Mouse (Mus musculus) heart, postnatal 25 days (tissue): Measurements from ENCODE around the gene Clec1b. TPM values are rescaled to one million over a fixed set of nuclear protein-coding genes. Genes with fewer than 3 reads are reported as not detected.

Source experiments
- DNase-seq: peaks from one replicate; pipeline ENCODE4 v3.0.0; 2022; ENCODE audit warnings: low spot score
- intact Hi-C: fragments of 180-260 bp; cut with DNase I; formaldehyde crosslinking; loops from one replicate; pipeline ENCODE4 v1.15.1; 2025
- total RNA-seq, 2 experiments: library from RNA; stranded (reverse); gene quantifications; 2 replicates each; pipeline ENCODE4 v1.2.3; 2021

Gene Clec1b
- total RNA-seq = 1 to 10 TPM in 1 of 2 experiments, under 1 TPM in 1; 0.81 to 2.2 TPM

DNA sequence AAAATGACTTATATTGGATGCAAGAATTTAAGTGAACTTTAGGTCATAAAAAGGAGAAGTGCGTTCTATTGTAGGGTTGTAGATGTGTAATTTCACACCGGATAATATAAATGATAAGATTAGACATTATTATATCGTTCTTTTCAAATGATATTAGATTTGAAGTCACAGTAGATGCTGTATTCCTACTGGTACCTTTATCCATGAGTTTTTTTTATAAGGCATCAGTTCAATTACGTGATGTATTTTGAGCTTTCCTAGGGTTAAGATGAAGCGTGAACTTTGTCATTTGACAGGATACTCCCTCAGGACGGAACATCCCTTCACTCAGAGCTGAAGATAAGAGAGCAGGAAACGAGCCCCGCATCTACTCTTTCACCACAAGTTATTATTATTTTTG, at the start of gene Clec1b:
Gene Clec1b (plus strand): TSS at position 301 of the 400 bp plus-strand sequence.
- no peak for DNase-seq
- intact Hi-C loops = no loop called here

GRCm38 (mm10) chr6:129349524-129350352, 47.4 kb upstream of the Clec1b start:
- DNase-seq = no peak
- intact Hi-C loops = no loop called here

- intact Hi-C loops = no loop called here
- DNase-seq = no peak
Measured at GRCm38 (mm10) chr6:129351091-129351490, 46.0 kb upstream of the Clec1b start.

DNA sequence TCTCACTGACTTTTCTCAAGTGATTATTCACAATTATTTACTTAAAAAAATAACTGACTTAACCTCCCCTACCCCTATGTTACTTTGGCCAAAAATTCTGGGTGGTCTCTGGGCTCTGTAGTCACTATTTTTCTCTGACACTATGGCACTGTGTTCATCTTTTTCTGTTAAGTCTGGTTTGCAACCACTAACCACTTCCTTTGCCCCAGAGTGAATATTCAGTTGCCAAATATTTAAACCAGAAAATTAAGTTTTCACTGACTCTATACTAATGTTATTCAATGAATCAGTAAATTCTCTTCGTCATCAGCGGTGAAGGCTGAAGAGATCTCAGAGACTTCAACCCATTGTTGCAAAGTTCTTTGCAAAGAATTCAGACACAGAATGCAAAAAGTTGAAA, 41.3 kb upstream of the Clec1b start:
- intact Hi-C loops = no loop called here

DNA sequence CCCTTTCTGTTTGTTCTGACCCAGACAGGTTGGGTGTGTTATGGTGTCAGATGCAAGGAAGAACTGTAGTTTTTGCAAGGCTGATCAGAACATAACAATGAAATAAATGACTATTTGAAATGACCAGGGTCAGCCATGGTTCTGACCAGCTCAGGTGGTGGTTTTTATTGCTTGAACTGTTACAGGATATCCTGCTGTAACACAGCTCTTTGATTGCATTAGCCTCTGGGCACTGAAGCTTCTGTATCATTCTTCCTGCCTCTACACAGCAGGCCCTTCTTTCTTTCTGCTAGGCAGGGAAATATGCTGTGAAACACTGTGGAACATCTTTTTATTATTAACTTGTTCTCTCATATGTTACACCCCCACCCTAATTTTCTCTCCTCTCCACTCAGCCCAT, 40.7 kb upstream of the Clec1b start:
- DNase-seq = no peak
- intact Hi-C loops = no loop called here

More for the DNA sequence above, 41.3 kb upstream of the Clec1b start:
- DNase-seq = no peak

- intact Hi-C loops = no loop called here
- DNase-seq = no peak
Measured at GRCm38 (mm10) chr6:129359515-129359914, 37.6 kb upstream of the Clec1b start.

- DNase-seq = no peak
- intact Hi-C loops = no loop called here
Measured at GRCm38 (mm10) chr6:129363942-129364341, 33.2 kb upstream of the Clec1b start.

- DNase-seq = no peak
- intact Hi-C loops = loop anchor here (5.0 kb wide), 3 partner anchors 109 to 514 kb away; no protein-coding TSS in a partner anchor
Measured at GRCm38 (mm10) chr6:129365959-129366359, 31.1 kb upstream of the Clec1b start.

DNA sequence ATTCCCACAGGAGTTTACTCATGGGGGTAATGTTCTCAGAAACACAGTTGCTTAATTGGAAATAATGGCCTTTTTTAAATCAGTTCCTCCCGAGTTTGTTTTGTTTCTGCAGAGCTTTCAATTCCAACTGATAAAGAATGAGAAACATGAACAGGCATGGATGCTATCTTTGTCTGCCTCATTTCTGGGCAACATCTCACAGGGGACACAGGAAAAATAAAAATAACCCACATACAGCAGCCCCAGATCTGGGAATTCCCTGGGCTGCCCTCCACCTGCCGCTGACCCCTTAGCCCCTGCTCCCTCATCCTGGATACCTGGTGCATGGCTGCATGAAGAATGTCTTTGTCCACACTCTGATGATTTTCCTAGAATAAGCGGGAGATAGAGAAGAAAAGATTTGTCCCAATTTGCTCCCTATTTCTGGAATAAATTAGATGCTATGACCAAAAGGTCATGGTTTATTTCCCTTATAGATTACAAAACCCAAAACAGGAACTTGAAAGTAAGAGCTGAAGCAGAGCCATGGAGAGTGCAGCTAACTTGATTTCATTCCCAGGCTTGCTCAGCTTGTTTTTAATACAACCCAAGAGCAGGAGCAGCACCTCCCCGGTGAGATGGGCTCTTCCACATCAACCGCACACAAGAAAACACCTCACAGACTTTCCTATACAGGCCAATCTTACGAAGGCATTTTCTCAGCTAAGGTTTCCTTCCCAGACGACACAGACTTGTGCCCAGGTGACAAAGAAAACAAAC, 27.5 kb upstream of the Clec1b start:
- no peak for DNase-seq
- intact Hi-C loops = loop anchor here (5.0 kb wide), 3 partner anchors 112 to 517 kb away; no protein-coding TSS in a partner anchor

GRCm38 (mm10) chr6:129374937-129375471, 22.1 kb upstream of the Clec1b start:
- intact Hi-C loops = no loop called here

DNA sequence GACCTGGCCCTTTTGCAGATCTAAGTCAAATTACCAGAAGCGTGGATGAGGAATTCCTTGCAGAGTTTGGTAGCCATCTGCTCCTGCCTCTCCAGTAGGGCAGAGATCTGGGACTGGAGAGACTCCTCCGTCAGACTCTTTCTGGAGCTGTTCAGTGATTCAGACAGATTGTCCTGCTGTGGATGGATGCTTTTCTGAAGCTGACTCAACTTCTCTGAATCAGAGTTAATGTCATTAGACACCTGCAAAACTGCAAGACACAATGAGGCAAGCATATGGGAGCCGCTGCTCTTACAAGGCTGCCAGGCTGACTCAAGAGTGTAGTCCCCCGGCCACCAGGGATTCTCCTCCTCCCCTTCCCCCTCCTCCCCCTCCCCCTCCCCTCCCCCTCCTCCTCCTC, 16.6 kb upstream of the Clec1b start:
- DNase-seq = no peak
- intact Hi-C loops = no loop called here

More at GRCm38 (mm10) chr6:129374937-129375471, 22.1 kb upstream of the Clec1b start:
- DNase-seq = no peak

GRCm38 (mm10) chr6:129381736-129382135, 15.4 kb upstream of the Clec1b start:
- no peak for DNase-seq
- intact Hi-C loops = no loop called here

- intact Hi-C loops = no loop called here
- no peak for DNase-seq
Measured at GRCm38 (mm10) chr6:129383466-129383865, 13.6 kb upstream of the Clec1b start.

DNA sequence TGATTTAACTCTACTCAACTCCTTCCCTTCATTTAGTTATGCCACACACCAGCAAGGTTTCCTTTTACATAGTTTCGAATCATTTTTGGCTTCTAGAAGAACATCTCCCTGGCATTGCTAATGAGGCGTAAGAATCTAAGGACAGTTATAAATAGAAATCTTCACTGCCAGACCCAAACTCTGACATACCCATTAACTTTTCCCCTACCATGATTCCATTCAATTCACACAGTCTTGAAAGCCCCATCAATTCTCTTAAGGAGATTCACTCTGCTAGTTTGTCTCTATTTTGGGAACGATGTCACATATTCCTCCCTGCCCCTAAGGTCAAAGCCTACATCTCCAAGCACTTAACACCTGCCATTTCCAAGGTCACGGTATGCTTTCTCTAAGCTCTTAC, 12.1 kb upstream of the Clec1b start:
- intact Hi-C loops = no loop called here
- no peak for DNase-seq

DNA sequence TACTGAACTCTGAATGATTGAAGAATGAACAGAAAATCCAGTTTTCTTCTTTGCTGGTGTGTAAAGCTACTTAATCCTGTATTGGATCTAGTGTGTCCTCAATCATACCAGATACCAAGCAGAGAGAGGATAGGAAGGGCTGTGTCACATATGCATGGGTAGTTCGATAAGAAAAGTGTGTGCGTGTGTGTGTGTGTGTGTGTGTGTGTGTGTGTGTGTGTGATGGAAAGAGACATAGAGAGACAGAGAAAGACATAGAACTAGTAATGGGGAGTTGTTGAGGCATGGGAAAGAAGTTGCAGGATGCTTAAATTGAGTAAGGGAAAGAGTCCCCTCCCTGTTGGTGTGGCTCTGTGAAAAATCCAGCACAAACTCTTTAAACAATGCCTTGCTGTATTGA, 11.3 kb upstream of the Clec1b start, which contains the start of gene Clec12b:
Gene Clec12b (minus strand): TSS at position 101 of the 400 bp plus-strand sequence.
- intact Hi-C loops = no loop called here
- DNase-seq = no peak

GRCm38 (mm10) chr6:129393087-129393720, 3.9 kb upstream of the Clec1b start:
- DNase-seq = no peak
- intact Hi-C loops = loop anchor here (1.0 to 2.0 kb wide), 3 partner anchors 83 to 166 kb away; no protein-coding TSS in a partner anchor

- intact Hi-C loops = loop anchor here (1.0 to 2.0 kb wide), 3 partner anchors 83 to 165 kb away; no protein-coding TSS in a partner anchor
- no peak for DNase-seq
Measured at GRCm38 (mm10) chr6:129393732-129394131, 3.4 kb upstream of the Clec1b start.

DNA sequence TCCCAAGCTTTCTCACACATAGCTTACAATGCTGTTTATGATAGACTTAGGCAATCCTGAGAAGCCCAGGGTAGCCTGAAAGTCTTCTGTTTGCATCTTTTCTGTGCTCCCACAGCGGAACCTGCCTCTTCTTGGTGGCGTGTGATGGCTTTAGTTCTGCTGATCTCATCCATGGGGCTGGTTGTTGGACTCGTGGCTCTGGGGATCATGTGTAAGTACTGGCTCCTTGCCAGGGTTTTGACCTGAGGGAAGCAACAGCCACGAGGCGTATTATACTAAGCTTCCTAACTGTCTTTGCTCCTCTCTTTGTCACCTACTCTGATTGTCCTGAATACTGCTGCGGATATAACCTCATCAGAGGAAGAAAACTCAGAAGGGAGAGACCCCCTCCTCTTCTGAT, 2.8 kb downstream of the Clec1b start:
- intact Hi-C loops = no loop called here
- no peak for DNase-seq

DNA sequence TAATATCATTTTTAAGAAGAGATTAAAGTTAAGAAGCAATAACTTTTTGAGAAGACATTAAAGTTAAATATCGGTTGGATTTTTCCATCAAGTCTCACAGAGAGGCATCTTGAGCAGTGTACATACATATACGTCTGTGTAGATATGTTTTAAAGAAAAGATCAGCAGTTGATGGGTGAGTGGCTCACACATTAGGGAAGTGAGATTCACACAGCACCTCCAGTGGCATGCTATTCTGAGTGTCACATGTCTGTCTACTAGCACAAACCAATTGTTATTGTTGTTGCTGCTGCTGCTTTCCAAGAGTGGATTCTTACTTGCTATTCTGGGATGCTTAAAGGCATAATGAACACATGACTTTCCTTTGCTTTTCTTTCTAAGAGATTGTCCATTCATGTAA, 5.3 kb downstream of the Clec1b start:
- intact Hi-C loops = no loop called here
- no peak for DNase-seq

GRCm38 (mm10) chr6:129403391-129403790, 6.3 kb downstream of the Clec1b start:
- intact Hi-C loops = no loop called here
- no peak for DNase-seq
